Mouse (Mus musculus): Measurements from ENCODE around the gene Gm3373.
"Not testable (repeated sequence)": the region's sequence is repeated elsewhere in the genome, so short reads cannot be mapped to it uniquely, and the experiment has no call there.

Gene Gm3373

DNA sequence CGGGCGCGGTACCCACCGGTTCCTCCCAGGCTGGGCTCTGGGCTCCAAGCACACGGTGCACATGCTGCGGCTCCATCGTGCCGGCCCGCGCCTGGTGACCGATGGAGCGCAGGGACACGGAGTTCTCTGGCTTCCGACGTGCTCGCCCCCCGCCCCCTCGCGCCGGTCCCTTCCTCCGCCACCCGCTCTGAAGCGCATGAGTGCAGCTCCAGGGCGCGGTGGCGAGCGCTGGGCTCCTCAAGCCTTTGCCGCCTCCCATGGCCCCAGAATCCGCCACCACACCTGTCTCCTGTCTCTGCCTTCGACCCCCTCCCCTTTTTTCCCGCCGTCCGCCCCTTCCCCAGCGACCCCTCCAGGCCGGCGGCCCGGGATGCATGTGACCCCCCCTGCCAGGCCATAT, at the start of gene Gm3373:
Gm3373 (minus strand) TSS at position 101 of the 400 bp plus-strand sequence.
- not testable (repeated sequence) for DNase-seq (ENCODE audit: low read depth, low spot score)

DNA sequence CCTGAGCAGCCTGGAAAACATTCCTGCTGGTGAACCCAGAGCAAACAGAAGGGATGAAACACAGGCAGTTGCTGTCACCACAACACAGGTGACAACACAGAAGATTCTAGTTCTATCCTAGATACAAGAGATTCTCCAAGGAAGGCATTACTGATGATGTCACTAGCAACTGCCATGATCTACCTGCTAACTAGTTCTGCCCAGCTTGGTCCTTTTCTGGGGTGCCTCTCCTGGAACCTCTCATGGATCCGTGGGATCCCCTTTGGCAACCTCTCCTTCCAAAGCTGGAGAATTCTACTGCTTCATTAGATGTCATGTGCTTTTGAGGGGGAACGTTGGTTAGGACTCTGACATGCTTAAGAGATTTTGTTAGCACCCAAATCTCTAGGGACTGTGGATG, 54.0 kb downstream of the Gm3373 start, which contains the start of gene Gm9603:
Gm9603 (minus strand) TSS at position 101 of the 400 bp plus-strand sequence.
- not testable (repeated sequence) for DNase-seq (ENCODE audit: low read depth, low spot score)
